Mouse (Mus musculus): Measurements from ENCODE around the gene F2rl3.

Gene F2rl3

DNA sequence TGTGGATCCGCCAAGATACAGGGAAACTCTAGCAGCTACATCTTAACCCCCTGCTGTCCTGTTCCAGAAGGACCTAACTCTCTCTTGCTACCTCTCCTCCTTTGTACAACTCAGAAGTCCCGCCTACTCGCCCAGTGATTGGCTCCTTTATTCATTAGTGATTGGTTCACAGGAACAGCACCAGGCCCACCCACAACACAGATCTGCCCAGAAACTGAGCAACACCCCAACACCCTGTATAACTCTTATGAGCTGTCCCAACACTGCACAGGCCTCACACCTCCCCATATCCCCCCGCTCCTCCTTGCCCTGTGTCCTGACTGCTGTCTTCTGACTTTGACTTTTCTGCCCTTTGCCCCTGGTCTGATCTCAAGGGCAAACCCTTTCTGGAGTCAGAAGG, 4.0 kb downstream of the F2rl3 start:
- peak; percentile 27 for DNase-seq (ENCODE audit: low read depth)

DNA sequence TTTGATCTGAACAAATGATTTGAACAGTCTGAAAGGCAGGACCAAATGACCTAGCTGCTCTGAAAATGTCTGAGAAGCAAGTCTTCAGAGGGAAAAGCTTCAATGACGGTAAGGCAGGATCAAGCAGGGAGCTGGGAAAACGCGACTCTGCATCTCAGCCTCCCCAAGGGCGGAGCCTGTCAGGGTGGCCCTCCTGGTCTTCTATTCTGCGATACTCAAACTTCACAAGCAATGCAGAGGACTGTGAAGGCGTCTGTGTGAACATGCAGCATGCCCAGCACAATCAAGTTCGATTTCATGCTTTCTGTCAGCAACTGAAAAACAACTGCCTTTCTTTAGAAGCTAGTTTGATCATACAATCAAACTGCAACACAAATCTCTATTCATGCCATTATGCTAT, 5.1 kb downstream of the F2rl3 start:
- no peak for DNase-seq (ENCODE audit: low read depth)

DNA sequence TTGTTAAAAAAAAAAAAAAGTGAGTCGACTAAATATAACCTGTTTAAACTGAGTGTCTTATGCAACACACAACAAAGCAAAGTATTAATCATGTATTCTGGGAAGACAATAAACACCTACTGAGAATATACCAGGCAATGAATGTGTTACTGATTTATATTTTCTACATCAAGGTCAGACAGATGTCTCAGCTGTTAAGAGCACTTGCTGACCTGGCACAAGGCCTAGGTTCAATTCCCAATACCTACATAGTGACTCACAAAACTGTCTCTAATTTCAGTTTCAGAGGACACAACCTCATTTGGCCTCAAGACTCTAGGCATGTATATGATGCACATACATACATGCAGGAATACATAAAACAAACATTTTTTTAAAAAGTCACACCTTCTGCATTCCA, 16.1 kb downstream of the F2rl3 start:
- no peak for DNase-seq (ENCODE audit: low read depth)

DNA sequence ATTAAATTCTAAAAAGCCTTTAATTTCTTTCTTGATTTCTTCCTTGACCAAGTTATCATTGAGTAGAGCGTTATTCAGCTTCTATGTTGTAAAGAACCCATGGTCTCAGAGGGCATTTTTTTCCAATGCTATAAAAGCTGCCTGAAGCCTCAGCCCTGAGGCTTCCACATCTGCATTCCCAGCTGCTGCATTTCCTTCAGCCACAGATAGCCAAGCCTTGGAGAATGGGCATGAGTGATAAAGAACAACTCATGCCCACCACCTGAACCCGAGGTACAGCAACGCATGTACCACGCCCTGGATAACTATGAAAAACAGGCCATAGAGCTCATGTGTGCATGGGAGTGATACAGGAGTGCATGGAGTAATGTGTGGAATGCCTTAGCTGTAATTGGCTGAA, 19.0 kb downstream of the F2rl3 start:
- DNase-seq (ENCODE audit: low read depth) = no peak

DNA sequence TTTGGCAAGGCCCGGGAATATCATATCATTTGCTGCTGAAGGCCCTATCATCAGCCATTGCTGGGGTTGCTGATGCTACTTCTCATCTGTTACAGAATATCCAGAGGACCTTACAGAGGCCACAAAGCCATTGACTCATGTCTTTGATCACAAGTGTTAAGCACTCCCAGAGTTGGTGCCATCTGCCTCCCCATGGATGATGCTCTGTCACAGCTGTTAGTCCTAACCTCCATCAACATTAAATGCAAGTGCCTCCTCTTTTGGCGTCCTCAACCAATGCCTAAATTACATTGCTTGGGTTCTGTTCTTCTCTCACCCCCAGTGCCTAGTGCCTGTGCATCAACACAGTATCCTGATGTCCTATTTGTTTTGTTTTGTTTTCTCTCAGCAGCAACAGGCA, 39.9 kb downstream of the F2rl3 start:
- no peak for DNase-seq (ENCODE audit: low read depth)

DNA sequence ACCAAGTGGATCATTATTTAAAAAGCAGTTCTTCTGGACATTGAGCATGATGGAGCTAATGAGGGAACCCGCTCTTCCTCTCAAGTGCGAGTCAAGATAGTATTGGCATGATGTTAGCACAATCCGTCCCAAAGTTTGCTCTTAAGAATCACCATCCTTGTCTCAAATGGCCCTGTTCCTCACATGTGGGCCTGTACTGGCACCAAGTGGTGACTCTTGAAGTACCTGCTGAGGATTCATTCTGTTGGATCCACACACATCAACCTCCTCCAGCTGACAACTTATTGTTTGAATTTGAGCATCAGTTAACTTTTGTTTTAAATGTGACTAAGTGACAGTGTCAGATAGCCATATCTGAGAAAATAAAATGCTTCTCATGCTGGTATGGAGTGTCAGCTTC, 51.0 kb downstream of the F2rl3 start:
- DNase-seq (ENCODE audit: low read depth) = peak; percentile 20
